Mouse (Mus musculus): Measurements from ENCODE around the gene Naaladl2.

GRCm38 (mm10) chr3:24321489-24322405 is 822.3 kb downstream of the Naaladl2 start:
- no peak for TF ChIP-seq CTCF (IDR thresholded peaks at IDR 0.05; ENCODE audit: borderline replicate concordance, insufficient read depth, low read depth, low read length)
- TF ChIP-seq POLR2A (IDR thresholded peaks at IDR 0.05; ENCODE audit: borderline replicate concordance, insufficient read depth, low read length), result no peak
